Mouse (Mus musculus): ENCODE results near the gene Sept9. TPM values are rescaled to one million over a fixed set of nuclear protein-coding genes. Genes with fewer than 3 reads are reported as not detected.

The Sept9 gene
- polyA plus RNA-seq, 1 experiment from 2014 or later: 40.8 TPM

GRCm38 (mm10) chr11:117410059-117410458, 210.6 kb downstream of the Sept9 start:
- H3K27ac ChIP-seq (ENCODE audit: low read length): no peak overlapping the region
- no peaks in the 10 kb centered on the region for H3K36me3 ChIP-seq (ENCODE audit: control insufficient read depth, insufficient read depth)
- H3K9ac ChIP-seq (ENCODE audit: low read depth, low read length): no peak overlapping the region
- WGBS (ENCODE audit: insufficient replicate concordance): 11% methylated on average over 6 of the region's 6 CpGs
- peaks cover 4% of the 10 kb centered on the region for H3K4me1 ChIP-seq (ENCODE audit: control insufficient read depth, low read depth, low read length)
- no peak overlapping the region for H3K4me3 ChIP-seq (ENCODE audit: low read depth, low read length)
- H3K4me2 ChIP-seq (ENCODE audit: low read depth, low read length): no peak overlapping the region
- no peaks in the 10 kb centered on the region for H3K9me3 ChIP-seq (replicated peaks; ENCODE audit: control insufficient read depth, low read length)
- peaks cover 66% of the 10 kb centered on the region for H3K27me3 ChIP-seq (ENCODE audit: control insufficient read depth, insufficient read depth, low read depth, low read length)
- no peak for ATAC-seq (ENCODE audit: low read depth)

- 58% methylated on average over 4 of the region's 4 CpGs for WGBS (ENCODE audit: insufficient replicate concordance)
- Histone ChIP-seq H3K27me3 (ENCODE audit: control insufficient read depth, insufficient read depth, low read depth, low read length) (peaks cover 72% of the 10 kb centered on the region), H3K4me2 (ENCODE audit: low read depth, low read length) (no peak overlapping the region), H3K4me1 (ENCODE audit: control insufficient read depth, low read depth, low read length) (peaks cover 7% of the 10 kb centered on the region), H3K9me3 (replicated peaks; ENCODE audit: control insufficient read depth, low read length) (no peaks in the 10 kb centered on the region), H3K4me3 (ENCODE audit: low read depth, low read length) (no peak overlapping the region), H3K27ac (ENCODE audit: low read length) (no peak overlapping the region), H3K36me3 (ENCODE audit: control insufficient read depth, insufficient read depth) (no peaks in the 10 kb centered on the region), H3K9ac (ENCODE audit: low read depth, low read length) (no peak overlapping the region)
- ATAC-seq (ENCODE audit: low read depth): no peak
These were observed 212.2 kb downstream of the Sept9 start for GRCm38 (mm10) chr11:117411663-117412062.

Other genes with a start within 250 kb of the Sept9 start
- gene Sec14l1, start 84.5 kb upstream of the Sept9 start, polyA plus RNA-seq (2015; fragmentation: Nextera tagmentation; extraction: Ambion mirVana): 18.4 and 19.3 TPM in 2 replicates

Data from liver, embryonic 16.5 days (tissue).